Comparison of ENCODE assay signal across 18 mouse cellular contexts in the genomic region with DNA sequence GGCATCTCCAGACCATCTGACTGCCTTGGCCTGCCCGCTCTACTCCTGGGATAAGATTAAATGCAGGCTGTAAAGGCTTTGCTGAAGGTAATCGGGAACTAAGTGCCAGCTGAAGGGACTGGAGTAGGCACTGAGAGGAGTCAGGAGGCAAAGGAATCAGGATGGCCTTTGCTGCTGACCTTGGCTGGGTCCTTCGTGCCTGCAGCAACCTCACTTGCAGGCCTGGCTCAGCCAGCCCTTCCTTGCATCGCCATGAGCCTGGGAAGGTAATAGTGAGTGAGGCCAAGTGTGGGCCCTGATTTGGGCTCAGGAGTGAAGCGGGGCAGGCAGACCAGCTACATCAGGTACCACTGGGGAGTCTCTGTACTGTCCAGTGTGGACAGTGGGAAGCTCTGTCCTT. TPM values are rescaled to one million over a fixed set of nuclear protein-coding genes. Genes with fewer than 3 reads are reported as not detected.
DNase-seq lines count a peak whose midpoint lies in the region; ATAC-seq and TF ChIP-seq lines count a peak whose summit lies in the region.
"Had no signal": no experiment of that assay in that cellular context is flagged by ENCODE, and none has a peak within 500 bp of the region (broad histone marks: within the 10 kb centered on the region; RNA-seq: fewer than 3 reads in every experiment).

No protein-coding gene starts in this region.

- H3K27ac ChIP-seq in hindbrain, embryonic 12.5 days = no peak overlapping the region
- no peak overlapping the region for H3K27ac ChIP-seq in hindbrain, embryonic 10.5 days
- no peak overlapping the region for H3K27ac ChIP-seq in hindbrain, postnatal 0 days
- H3K27ac ChIP-seq: heart, embryonic 13.5 days had no signal

- H3K9ac ChIP-seq in hindbrain, embryonic 12.5 days = no peak overlapping the region; the same call in 1 of the 2 replicates
- peak overlapping the region; percentile 92 for H3K9ac ChIP-seq in hindbrain, postnatal 0 days (replicated peaks; ENCODE audit: low read length)
- H3K9ac ChIP-seq: heart, embryonic 13.5 days; liver, postnatal 0 days had no signal

- TF ChIP-seq CTCF in hindbrain, postnatal 0 days (IDR thresholded peaks at IDR 0.05; ENCODE audit: low read depth) = no peak

- peak overlapping the region; percentile 76 for H3K4me2 ChIP-seq in hindbrain, embryonic 12.5 days (replicated peaks)
- peak overlapping the region; percentile 94 for H3K4me2 ChIP-seq in hindbrain, postnatal 0 days (ENCODE audit: low read depth, low read length)
- H3K4me2 ChIP-seq: heart, embryonic 13.5 days had no signal

- no peaks in the 10 kb centered on the region for H3K9me3 ChIP-seq in hindbrain, embryonic 12.5 days (replicated peaks)
- H3K9me3 ChIP-seq in hindbrain, embryonic 10.5 days = no peaks in the 10 kb centered on the region
- H3K9me3 ChIP-seq in hindbrain, postnatal 0 days (ENCODE audit: low read length) = no peaks in the 10 kb centered on the region

- H3K4me3 ChIP-seq in hindbrain, embryonic 12.5 days = no peak overlapping the region
- H3K4me3 ChIP-seq in hindbrain, embryonic 10.5 days = no peak overlapping the region
- H3K4me3 ChIP-seq in hindbrain, postnatal 0 days (ENCODE audit: low read length) = peak overlapping the region; percentile 74
- H3K4me3 ChIP-seq: heart, embryonic 13.5 days; megakaryocyte, embryonic 14.5 days had no signal

- no peak for ATAC-seq in hindbrain, embryonic 12.5 days (ENCODE audit: low FRiP score)
- ATAC-seq in hindbrain, postnatal 0 days = no peak
- ATAC-seq in megakaryocyte progenitor cell, adult 5-6 weeks (replicated peaks; ENCODE audit: poor library complexity) = no peak
- ATAC-seq: CD4-positive, CD25-positive, alpha-beta regulatory T cell, adult 4 months; liver, postnatal 0 days had no signal

- DNase-seq in hindbrain, embryonic 10.5 days (ENCODE audit: low spot score) = no peak
- peak; percentile 70 for DNase-seq in adrenal gland, adult 2 months
- peak; percentile 57 for DNase-seq in adrenal gland, postnatal 14 days
- DNase-seq in hindbrain, postnatal 0 days (ENCODE audit: low spot score) = no peak
- DNase-seq in lung, postnatal 4 days = no peak
- DNase-seq: gastrocnemius, postnatal 25 days; layer of hippocampus, adult 9-11 months; liver, postnatal 0 days; thymus, postnatal 25 days had no signal

- 84% methylated on average over 5 of the region's 5 CpGs for WGBS in hindbrain, embryonic 12.5 days
- 87% methylated on average over 5 of the region's 5 CpGs for WGBS in hindbrain, embryonic 10.5 days
- 78% methylated on average over 5 of the region's 5 CpGs for WGBS in hindbrain, postnatal 0 days

- H3K4me1 ChIP-seq in hindbrain, embryonic 12.5 days = peaks cover 29% of the 10 kb centered on the region
- peaks cover 52% of the 10 kb centered on the region for H3K4me1 ChIP-seq in hindbrain, embryonic 10.5 days (replicated peaks)
- peaks cover 10% of the 10 kb centered on the region; the same call in 1 of the 2 replicates for H3K4me1 ChIP-seq in hindbrain, postnatal 0 days (ENCODE audit: insufficient read depth, low read length)

- peaks cover 39% of the 10 kb centered on the region for H3K27me3 ChIP-seq in hindbrain, embryonic 12.5 days
- peaks cover 56% of the 10 kb centered on the region for H3K27me3 ChIP-seq in hindbrain, embryonic 10.5 days (ENCODE audit: insufficient read depth, poor library complexity, severe bottlenecking)
- H3K27me3 ChIP-seq in hindbrain, postnatal 0 days (ENCODE audit: insufficient read depth, low read length) = no peaks in the 10 kb centered on the region

- 0 out of 2 replicates have a peak, but pooled peaks cover 3% of the 10 kb centered on the region for H3K36me3 ChIP-seq in hindbrain, embryonic 12.5 days
- H3K36me3 ChIP-seq in hindbrain, embryonic 10.5 days = 0 out of 2 replicates have a peak, but pooled peaks cover 5% of the 10 kb centered on the region
- H3K36me3 ChIP-seq in hindbrain, postnatal 0 days (ENCODE audit: insufficient read depth, low read length) = peaks cover 4% of the 10 kb centered on the region; the same call in 1 of the 2 replicates
- H3K36me3 ChIP-seq: heart, embryonic 13.5 days had no signal

RNA-seq across cellular contexts. Expression of a gene that starts 2.8 kb away (rescaled TPM):
- 145 and 146 TPM in 2 replicates for polyA plus RNA-seq in hindbrain, embryonic 12.5 days (2016; fragmentation: Nextera tagmentation; extraction: Ambion mirVana)
- 48.2 and 79.0 TPM in 2 replicates for polyA plus RNA-seq in hindbrain, embryonic 10.5 days (2016; fragmentation: Nextera tagmentation; extraction: Ambion mirVana)
- 10 to 100 TPM; 33.6 to 43.0 TPM for total RNA-seq in adrenal gland, adult 2 months (2021)
- polyA plus RNA-seq in adrenal gland, adult 2 months (2012; rRNA removed) = 25.7 and 29.0 TPM in 2 replicates
- total RNA-seq in adrenal gland, postnatal 14 days (2021) = 18.5 and 25.5 TPM in 2 replicates
- 600 and 696 TPM in 2 replicates for total RNA-seq in hindbrain, postnatal 0 days (2014; rRNA removed)
- polyA plus RNA-seq in hindbrain, postnatal 0 days (2015; fragmentation: Nextera tagmentation; extraction: Ambion mirVana) = 651 and 675 TPM in 2 replicates
- total RNA-seq in megakaryocyte progenitor cell, adult 5-6 weeks (2015) = 0.05 TPM in 1 of 2 replicates, not detected in the other
- not detected in 2 replicates for total RNA-seq in megakaryocyte progenitor cell, adult 5-6 weeks (2017)
- total RNA-seq: neutrophil, adult 5-6 weeks had no signal
- polyA plus RNA-seq: CD4-positive, CD25-positive, alpha-beta regulatory T cell, adult 4 months had no signal

RNA-seq across cellular contexts. Expression of a gene that starts 36.1 kb away (rescaled TPM):
- polyA plus RNA-seq in hindbrain, embryonic 12.5 days (2016; fragmentation: Nextera tagmentation; extraction: Ambion mirVana) = not detected in 2 replicates
- not detected in 2 replicates for polyA plus RNA-seq in hindbrain, embryonic 10.5 days (2016; fragmentation: Nextera tagmentation; extraction: Ambion mirVana)
- total RNA-seq in adrenal gland, adult 2 months (2021) = under 1 TPM in 1 of 2 experiments, not detected in 1; 0.92 TPM
- 0.44 TPM in 1 of 2 replicates, not detected in the other for polyA plus RNA-seq in adrenal gland, adult 2 months (2012; rRNA removed)
- 2.3 and 40.2 TPM in 2 replicates for total RNA-seq in adrenal gland, postnatal 14 days (2021)
- total RNA-seq in hindbrain, postnatal 0 days (2014; rRNA removed) = not detected in 2 replicates
- polyA plus RNA-seq in hindbrain, postnatal 0 days (2015; fragmentation: Nextera tagmentation; extraction: Ambion mirVana) = not detected in 2 replicates
- total RNA-seq in megakaryocyte progenitor cell, adult 5-6 weeks (2015) = not detected in 2 replicates
- not detected in 2 replicates for total RNA-seq in megakaryocyte progenitor cell, adult 5-6 weeks (2017)
- total RNA-seq: gastrocnemius, postnatal 25 days; neutrophil, adult 5-6 weeks had no signal
- polyA plus RNA-seq: CD4-positive, CD25-positive, alpha-beta regulatory T cell, adult 4 months; embryonic facial prominence, embryonic 11.5 days; heart, embryonic 13.5 days; kidney, embryonic 16.5 days; limb, embryonic 11.5 days had no signal

Comparison
In these comparisons a context has a peak if more than half of its experiments do, and no peak if none do; other contexts are left out.
1. DNase-seq: peak in adrenal gland, adult 2 months (single experiment) and adrenal gland, postnatal 14 days (single experiment); none in hindbrain, embryonic 10.5 days (single experiment), hindbrain, postnatal 0 days (single experiment) and lung, postnatal 4 days (0 of 2).
2. RNA of a gene that starts 2.8 kb away (total RNA-seq): 600 to 696 TPM in hindbrain, postnatal 0 days, 33.6 to 43.0 TPM in adrenal gland, adult 2 months and 18.5 to 25.5 TPM in adrenal gland, postnatal 14 days; 0.05 TPM in megakaryocyte progenitor cell, adult 5-6 weeks; every median in the first group is over 10 times any median in the second.